Mouse (Mus musculus): ENCODE measurements around the gene Hs1bp3.

DNA sequence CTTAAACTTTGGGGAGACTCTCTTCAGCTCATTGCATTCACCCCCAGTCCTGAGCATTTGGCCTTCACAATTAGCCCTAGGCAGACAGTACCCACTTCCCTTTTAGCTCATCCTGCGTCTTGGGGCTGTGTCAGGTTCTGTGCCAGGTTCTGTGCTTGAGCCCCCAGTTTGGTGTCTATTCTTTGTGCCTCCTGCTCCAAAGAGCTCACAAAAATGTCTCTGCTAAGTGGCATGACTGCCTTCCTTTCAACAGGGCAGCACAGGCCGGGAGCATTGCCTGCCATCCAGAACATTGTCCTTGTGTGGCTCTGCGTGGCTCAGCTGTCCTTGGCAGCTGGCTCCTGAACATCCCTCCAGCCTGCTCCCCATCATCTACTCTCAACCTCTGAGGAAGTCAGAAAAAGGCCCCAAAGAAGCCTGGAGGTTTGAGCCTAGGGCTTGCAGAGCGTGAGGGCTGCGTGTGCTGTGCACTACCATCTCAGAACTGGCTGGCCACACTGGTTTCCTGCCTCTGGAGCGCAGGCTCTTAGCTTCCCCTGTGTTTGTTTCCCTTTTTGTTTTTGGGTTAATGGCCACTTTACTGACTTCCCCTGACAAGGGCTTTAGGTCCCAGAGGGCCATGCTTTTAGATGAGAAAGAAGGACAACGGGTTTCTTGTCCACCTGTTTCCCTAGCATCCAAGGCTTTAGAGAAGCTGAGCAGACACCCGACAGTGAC is 34.7 kb downstream of the Hs1bp3 start:
- TF ChIP-seq CTCF (IDR thresholded peaks at IDR 0.05; ENCODE audit: low read depth) (no peak), EP300 (IDR thresholded peaks at IDR 0.05; ENCODE audit: low read depth) (no peak)

All from liver, embryonic 14.5 days (tissue).